Mouse (Mus musculus): ENCODE measurements around the gene Zdhhc22. TPM values are rescaled to one million over a fixed set of nuclear protein-coding genes. Genes with fewer than 3 reads are reported as not detected.

Zdhhc22 gene
- polyA plus RNA-seq, 1 experiment from 2014 or later, result not detected

DNA sequence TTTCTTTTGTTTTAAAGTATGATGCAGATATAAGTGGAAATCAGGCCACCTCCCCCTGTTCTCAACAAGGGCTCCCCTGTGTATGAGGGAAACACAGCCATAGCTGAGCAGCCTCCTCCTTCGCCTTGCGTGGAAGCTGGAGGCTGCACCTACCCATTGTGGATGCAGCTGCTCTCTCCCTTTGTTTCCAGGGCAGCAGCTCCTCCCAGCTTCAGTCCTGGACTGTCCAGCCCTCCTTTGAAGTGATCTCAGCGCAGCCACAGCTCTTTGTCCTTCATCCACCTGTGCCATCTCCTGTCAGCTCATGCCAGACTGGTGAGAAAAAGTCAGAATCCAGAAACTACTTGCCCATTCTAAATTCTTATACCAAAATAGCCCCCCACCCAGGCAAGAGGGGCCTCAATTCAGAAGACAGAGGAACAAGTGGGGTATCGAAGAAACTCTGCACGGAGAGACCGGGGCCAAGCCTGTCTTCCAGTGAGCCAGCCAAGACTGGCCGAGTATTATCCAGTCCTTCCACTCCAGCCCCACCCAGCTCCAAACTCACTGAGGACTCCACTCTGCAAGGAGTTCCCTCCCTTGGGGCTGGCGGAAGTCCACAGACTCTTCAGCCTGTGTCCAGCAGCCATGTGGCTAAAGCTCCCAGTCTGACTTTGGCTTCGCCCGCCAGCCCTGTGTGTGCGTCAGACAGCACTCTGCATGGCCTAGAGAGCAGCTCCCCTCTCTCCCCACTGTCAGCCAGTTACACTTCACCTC lies 28.5 kb downstream of the Zdhhc22 start:
- ATAC-seq (ENCODE audit: insufficient number of reproducible peaks, low FRiP score), result no peak
- H3K9ac ChIP-seq, result no peak overlapping the region
- H3K27ac ChIP-seq (ENCODE audit: poor library complexity, severe bottlenecking), result no peak overlapping the region
- no peak overlapping the region for H3K4me2 ChIP-seq
- H3K4me3 ChIP-seq, result no peak overlapping the region
- WGBS, result 90% methylated on average over 11 of the region's 11 CpGs
- peaks cover 79% of the 10 kb centered on the region for H3K36me3 ChIP-seq
- no peaks in the 10 kb centered on the region for H3K4me1 ChIP-seq (replicated peaks)
- H3K27me3 ChIP-seq (replicated peaks), result no peaks in the 10 kb centered on the region
- H3K9me3 ChIP-seq (replicated peaks), result no peaks in the 10 kb centered on the region

DNA sequence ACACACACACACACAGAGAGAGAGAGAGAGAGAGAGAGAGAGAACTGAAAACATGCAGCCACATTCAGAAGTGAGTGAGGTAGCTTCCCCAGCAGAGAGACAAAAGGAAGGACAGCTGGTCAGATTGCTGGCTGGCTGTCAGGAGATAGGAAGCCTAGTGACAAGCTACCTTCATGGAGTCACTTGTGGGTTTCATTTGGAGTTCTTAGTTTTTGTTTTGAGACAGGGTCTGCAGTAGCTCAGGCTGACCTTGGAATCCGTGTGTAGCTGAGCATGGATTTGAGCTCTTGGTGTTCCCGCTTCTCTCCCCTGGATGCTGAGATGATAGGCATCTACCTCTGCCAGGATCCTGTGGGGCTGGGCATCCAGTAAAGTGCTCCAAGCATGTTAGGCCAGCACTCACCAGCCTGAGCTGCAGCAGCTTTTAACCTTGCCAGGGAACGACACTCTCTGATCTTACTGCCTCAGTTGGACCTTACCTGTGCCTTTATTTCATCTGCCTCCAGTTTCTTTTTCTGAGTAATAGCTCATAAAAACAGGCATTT lies 29.4 kb downstream of the Zdhhc22 start:
- no peak for ATAC-seq (ENCODE audit: insufficient number of reproducible peaks, low FRiP score)
- 91% methylated on average over 3 of the region's 3 CpGs for WGBS

DNA sequence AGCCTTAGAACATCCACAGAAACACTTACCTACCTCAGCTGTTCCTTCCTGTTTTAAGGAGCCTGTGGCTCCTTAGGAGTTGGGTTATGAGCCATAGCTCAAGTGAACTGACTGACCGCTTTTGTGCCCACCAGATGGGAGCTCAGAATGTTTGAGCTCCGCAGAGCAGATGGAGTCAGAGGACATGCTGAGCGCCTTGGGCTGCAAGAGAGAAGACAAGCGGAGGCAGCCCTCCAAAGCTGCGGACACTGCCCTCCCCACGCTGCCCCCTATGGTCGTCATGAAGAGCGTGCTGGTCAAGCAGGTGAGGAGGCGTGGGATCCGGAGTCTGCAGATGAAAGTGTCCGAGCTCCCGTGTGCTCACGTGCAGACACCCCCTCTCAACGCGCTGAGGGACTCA lies 30.1 kb downstream of the Zdhhc22 start:
- Histone ChIP-seq H3K27ac (ENCODE audit: poor library complexity, severe bottlenecking) (no peak overlapping the region), H3K9me3 (replicated peaks) (no peaks in the 10 kb centered on the region), H3K4me2 (no peak overlapping the region), H3K9ac (no peak overlapping the region), H3K4me3 (no peak overlapping the region), H3K36me3 (peaks cover 84% of the 10 kb centered on the region), H3K27me3 (replicated peaks) (no peaks in the 10 kb centered on the region), H3K4me1 (replicated peaks) (peaks cover 14% of the 10 kb centered on the region)
- ATAC-seq (ENCODE audit: insufficient number of reproducible peaks, low FRiP score), result no peak
- 85% methylated on average over 15 of the region's 15 CpGs for WGBS

More for the DNA sequence above, 29.4 kb downstream of the Zdhhc22 start:
- H3K9me3 ChIP-seq (replicated peaks), result no peaks in the 10 kb centered on the region
- H3K36me3 ChIP-seq, result peaks cover 84% of the 10 kb centered on the region
- H3K27ac ChIP-seq (ENCODE audit: poor library complexity, severe bottlenecking), result no peak overlapping the region
- no peak overlapping the region for H3K9ac ChIP-seq
- H3K4me1 ChIP-seq (replicated peaks), result peaks cover 8% of the 10 kb centered on the region
- no peak overlapping the region for H3K4me3 ChIP-seq
- H3K4me2 ChIP-seq, result no peak overlapping the region
- no peaks in the 10 kb centered on the region for H3K27me3 ChIP-seq (replicated peaks)

GRCm38 (mm10) chr12:86959661-86960060 lies 30.6 kb downstream of the Zdhhc22 start:
- Histone ChIP-seq H3K27me3 (replicated peaks) (no peaks in the 10 kb centered on the region), H3K4me3 (no peak overlapping the region)

GRCm38 (mm10) chr12:86958558-86958957 lies 31.7 kb downstream of the Zdhhc22 start:
- Histone ChIP-seq H3K4me3 (no peak overlapping the region), H3K9ac (no peak overlapping the region), H3K4me1 (replicated peaks) (peaks cover 14% of the 10 kb centered on the region), H3K9me3 (replicated peaks) (no peaks in the 10 kb centered on the region), H3K27ac (ENCODE audit: poor library complexity, severe bottlenecking) (no peak overlapping the region), H3K27me3 (replicated peaks) (no peaks in the 10 kb centered on the region), H3K36me3 (peaks cover 84% of the 10 kb centered on the region), H3K4me2 (no peak overlapping the region)
- no peak for ATAC-seq (ENCODE audit: insufficient number of reproducible peaks, low FRiP score)
- 83% methylated on average over 5 of the region's 5 CpGs for WGBS

More at GRCm38 (mm10) chr12:86959661-86960060, 30.6 kb downstream of the Zdhhc22 start:
- Histone ChIP-seq H3K36me3 (peaks cover 86% of the 10 kb centered on the region), H3K9me3 (replicated peaks) (no peaks in the 10 kb centered on the region), H3K9ac (no peak overlapping the region), H3K27ac (ENCODE audit: poor library complexity, severe bottlenecking) (no peak overlapping the region), H3K4me2 (no peak overlapping the region), H3K4me1 (replicated peaks) (peaks cover 14% of the 10 kb centered on the region)
- ATAC-seq (ENCODE audit: insufficient number of reproducible peaks, low FRiP score), result no peak
- WGBS, result 90% methylated on average over 5 of the region's 5 CpGs

DNA sequence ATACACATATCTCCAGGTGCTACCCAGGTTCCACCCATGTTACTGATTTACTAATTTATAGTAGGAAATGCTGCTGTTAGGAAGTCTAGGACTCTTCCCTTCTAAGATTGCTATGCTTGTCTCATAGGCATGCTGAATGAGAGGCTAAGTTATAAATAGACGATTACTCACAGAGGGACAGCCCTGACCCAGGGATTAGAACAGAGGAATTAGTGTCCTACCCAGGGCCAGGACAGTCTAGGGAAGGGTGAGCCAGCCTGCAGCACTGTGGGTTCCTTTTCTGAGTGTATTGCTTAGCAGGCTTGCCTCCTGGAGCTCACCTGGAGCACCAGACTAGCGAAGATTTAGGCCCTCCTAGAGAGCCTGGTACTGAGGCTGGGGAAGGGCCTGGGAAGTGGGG lies 34.3 kb downstream of the Zdhhc22 start:
- 0 out of 2 replicates have a peak, but pooled peaks have one; percentile 67 for ATAC-seq (ENCODE audit: insufficient number of reproducible peaks, low FRiP score)
- Histone ChIP-seq H3K9ac (peak overlapping the region; percentile 35), H3K36me3 (peaks cover 69% of the 10 kb centered on the region), H3K9me3 (replicated peaks) (no peaks in the 10 kb centered on the region), H3K4me3 (no peak overlapping the region), H3K27ac (ENCODE audit: poor library complexity, severe bottlenecking) (peak overlapping the region; percentile 76), H3K4me1 (replicated peaks) (peaks cover 15% of the 10 kb centered on the region), H3K27me3 (replicated peaks) (no peaks in the 10 kb centered on the region), H3K4me2 (no peak overlapping the region)
- 53% methylated on average over 2 of the region's 2 CpGs for WGBS

DNA sequence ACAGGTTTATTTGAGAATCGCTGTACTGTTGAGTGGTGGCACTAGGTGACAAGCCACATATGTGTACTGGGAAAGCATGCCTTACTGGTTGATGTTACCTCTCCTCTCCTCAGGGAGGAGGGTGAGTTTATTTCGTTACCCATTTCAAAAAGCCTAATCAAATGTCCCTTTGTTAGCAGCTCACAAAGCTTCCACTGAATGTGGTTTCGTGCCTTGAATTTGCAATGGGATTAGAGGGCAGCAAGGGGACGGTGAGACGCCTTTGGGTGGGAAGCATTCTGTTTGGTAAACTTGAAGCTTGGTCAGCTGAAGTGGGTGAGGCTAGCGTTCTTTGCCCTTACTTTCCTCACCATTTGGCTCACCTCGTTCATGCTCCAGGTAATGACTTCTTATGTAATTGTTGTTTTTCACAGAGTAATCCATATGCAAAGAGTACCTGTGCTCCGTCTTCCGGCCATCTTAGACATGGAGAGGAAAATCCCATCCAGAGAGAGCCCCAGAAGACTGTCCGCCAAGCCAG lies 37.8 kb downstream of the Zdhhc22 start:
- Histone ChIP-seq H3K4me3 (no peak overlapping the region), H3K36me3 (peaks cover 37% of the 10 kb centered on the region), H3K27me3 (replicated peaks) (no peaks in the 10 kb centered on the region), H3K4me1 (replicated peaks) (peaks cover 41% of the 10 kb centered on the region), H3K9me3 (replicated peaks) (no peaks in the 10 kb centered on the region), H3K9ac (no peak overlapping the region), H3K27ac (ENCODE audit: poor library complexity, severe bottlenecking) (no peak overlapping the region), H3K4me2 (no peak overlapping the region)
- ATAC-seq (ENCODE audit: insufficient number of reproducible peaks, low FRiP score), result no peak
- WGBS, result 91% methylated on average over 10 of the region's 10 CpGs

DNA sequence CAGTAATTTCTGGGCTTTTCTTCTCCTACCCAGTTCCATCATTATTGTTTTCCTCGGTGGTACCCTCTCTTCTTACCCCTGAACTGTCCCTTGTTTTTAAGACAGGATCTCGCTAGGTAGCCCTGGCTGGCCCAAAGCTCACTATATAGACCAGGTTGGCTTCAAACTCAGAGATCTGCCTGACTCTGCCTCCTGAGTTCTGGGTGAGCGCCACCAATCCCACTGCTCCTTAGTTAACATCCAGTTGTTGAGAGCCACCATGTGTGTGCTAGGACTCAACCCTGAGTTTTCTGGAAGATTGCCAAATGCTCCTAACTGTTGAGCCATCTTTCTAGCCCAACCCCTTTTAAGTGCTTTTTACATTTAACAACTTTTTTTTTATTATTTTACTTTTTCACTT lies 39.3 kb downstream of the Zdhhc22 start:
- 93% methylated on average over 3 of the region's 3 CpGs for WGBS
- ATAC-seq (ENCODE audit: insufficient number of reproducible peaks, low FRiP score), result no peak
- H3K27ac ChIP-seq (ENCODE audit: poor library complexity, severe bottlenecking), result no peak overlapping the region

DNA sequence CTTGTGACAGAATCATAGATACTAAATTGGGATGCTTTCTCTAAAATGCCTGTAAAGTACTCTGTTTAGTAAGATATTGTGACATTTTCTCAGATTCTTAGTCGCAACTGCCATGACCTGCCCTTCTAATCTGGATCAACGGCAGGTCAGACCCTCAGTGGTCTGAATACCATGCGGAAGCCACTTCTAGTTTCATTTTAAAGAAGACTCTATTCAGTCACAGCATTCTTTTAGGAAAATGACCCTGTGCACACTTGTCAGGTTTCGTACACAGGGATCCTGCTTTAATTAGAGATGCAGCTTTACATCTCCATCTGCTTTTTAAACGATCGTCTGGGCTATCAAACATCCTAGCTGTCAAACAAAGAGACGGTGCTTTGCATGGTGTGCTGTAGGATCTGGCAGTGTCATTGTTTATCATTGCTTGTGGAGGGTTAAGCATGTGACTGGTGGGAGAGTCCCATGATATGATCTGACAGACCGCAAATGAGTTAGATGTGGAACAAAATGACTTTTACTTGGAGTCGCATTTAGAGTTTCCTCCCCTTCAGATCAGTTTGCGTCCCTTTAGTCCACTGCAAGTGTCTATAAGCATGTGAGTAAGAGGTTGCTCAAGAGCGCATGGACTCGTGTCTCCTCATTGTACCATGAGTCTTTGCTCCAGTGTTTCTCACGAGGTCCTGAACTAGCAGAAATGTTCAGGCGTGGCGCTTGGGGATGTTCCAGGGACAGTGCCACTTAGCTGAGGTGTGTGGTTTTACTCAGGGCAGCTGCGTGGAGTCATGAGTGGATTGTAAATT lies 39.9 kb downstream of the Zdhhc22 start:
- Histone ChIP-seq H3K4me2 (no peak overlapping the region), H3K36me3 (peaks cover 23% of the 10 kb centered on the region), H3K27ac (ENCODE audit: poor library complexity, severe bottlenecking) (no peak overlapping the region), H3K4me1 (replicated peaks) (peaks cover 34% of the 10 kb centered on the region), H3K27me3 (replicated peaks) (no peaks in the 10 kb centered on the region), H3K4me3 (no peak overlapping the region), H3K9ac (no peak overlapping the region), H3K9me3 (replicated peaks) (no peaks in the 10 kb centered on the region)
- ATAC-seq (ENCODE audit: insufficient number of reproducible peaks, low FRiP score), result no peak
- 77% methylated on average over 16 of the region's 16 CpGs for WGBS

More for the DNA sequence above, 39.3 kb downstream of the Zdhhc22 start:
- Histone ChIP-seq H3K36me3 (peaks cover 27% of the 10 kb centered on the region), H3K27me3 (replicated peaks) (no peaks in the 10 kb centered on the region), H3K4me2 (no peak overlapping the region), H3K9me3 (replicated peaks) (no peaks in the 10 kb centered on the region), H3K4me1 (replicated peaks) (peaks cover 38% of the 10 kb centered on the region), H3K9ac (no peak overlapping the region), H3K4me3 (no peak overlapping the region)

- Histone ChIP-seq H3K9ac (no peak overlapping the region), H3K4me1 (replicated peaks) (peaks cover 33% of the 10 kb centered on the region), H3K36me3 (peaks cover 16% of the 10 kb centered on the region), H3K4me3 (no peak overlapping the region), H3K27ac (ENCODE audit: poor library complexity, severe bottlenecking) (0 out of 2 replicates have a peak overlapping the region, but pooled peaks have one; percentile 79), H3K4me2 (no peak overlapping the region), H3K27me3 (replicated peaks) (no peaks in the 10 kb centered on the region), H3K9me3 (replicated peaks) (no peaks in the 10 kb centered on the region)
- no peak for ATAC-seq (ENCODE audit: insufficient number of reproducible peaks, low FRiP score)
- 83% methylated on average over 9 of the region's 9 CpGs for WGBS
Measured at GRCm38 (mm10) chr12:86949501-86949900, 40.7 kb downstream of the Zdhhc22 start.

DNA sequence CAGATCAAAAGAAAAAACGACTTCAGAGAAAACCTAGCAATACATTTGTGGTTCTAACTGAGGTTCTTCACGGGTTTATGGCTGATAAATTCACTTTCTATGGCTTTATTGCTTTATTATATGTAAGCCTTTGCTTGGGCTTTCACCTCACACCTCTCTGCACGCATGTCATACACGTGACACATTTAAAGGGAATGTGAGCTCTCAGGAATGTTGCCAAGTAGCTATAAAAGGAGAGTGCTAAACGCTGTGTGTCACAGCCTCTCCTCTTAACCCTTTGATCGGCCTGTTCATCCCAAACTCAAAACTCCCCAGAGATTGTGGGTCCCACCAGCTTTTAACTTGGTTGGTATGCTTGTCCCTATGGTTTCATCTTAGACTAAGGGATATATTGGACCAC lies 41.6 kb downstream of the Zdhhc22 start:
- ATAC-seq (ENCODE audit: insufficient number of reproducible peaks, low FRiP score), result no peak
- H3K27ac ChIP-seq (ENCODE audit: poor library complexity, severe bottlenecking), result peak overlapping the region; percentile 79
- 37% methylated on average over 6 of the region's 6 CpGs for WGBS
- no peaks in the 10 kb centered on the region for H3K9me3 ChIP-seq (replicated peaks)
- H3K4me3 ChIP-seq, result peak overlapping the region; percentile 54
- no peaks in the 10 kb centered on the region for H3K27me3 ChIP-seq (replicated peaks)
- H3K4me2 ChIP-seq, result peak overlapping the region; percentile 82
- peaks cover 11% of the 10 kb centered on the region for H3K36me3 ChIP-seq
- peaks cover 33% of the 10 kb centered on the region for H3K4me1 ChIP-seq (replicated peaks)
- H3K9ac ChIP-seq, result no peak overlapping the region

All from heart, embryonic 12.5 days (tissue).